Mouse (Mus musculus) left cerebral cortex, postnatal 14 days (tissue): Measurements from ENCODE around the gene Slc4a2. TPM values are rescaled to one million over a fixed set of nuclear protein-coding genes. Genes with fewer than 3 reads are reported as not detected.

ENCODE experiments used
- DNase-seq, 2 experiments: peaks; one replicate each; pipeline ENCODE4 v3.0.0; 2021 to 2022; ENCODE audit warnings: low spot score in 2 of 2, mixed read lengths in 1 of 2
- intact Hi-C: fragments of 180-260 bp; cut with DNase I; formaldehyde crosslinking; loops from one replicate; pipeline ENCODE4 v1.15.1; 2025
- total RNA-seq, 2 experiments: library from RNA; stranded (reverse); gene quantifications; 2 replicates each; pipeline ENCODE4 v1.2.3; 2021

Gene Slc4a2
- total RNA-seq, 2 experiments from 2014 or later: 26.8 to 31.9 TPM

GRCm38 (mm10) chr5:24452030-24452690, 28.5 kb downstream of the Slc4a2 start, which contains the start of gene Agap3:
TSS of gene Agap3 (plus strand) at chr5:24452177.
- intact Hi-C loops: no loop called here
- peak in 1 of 2 experiments; percentile 32 for DNase-seq

- intact Hi-C loops: no loop called here
- DNase-seq: peak in 1 of 2 experiments; percentile 32
These were observed 29.1 kb downstream of the Slc4a2 start for GRCm38 (mm10) chr5:24452691-24453233.

DNA sequence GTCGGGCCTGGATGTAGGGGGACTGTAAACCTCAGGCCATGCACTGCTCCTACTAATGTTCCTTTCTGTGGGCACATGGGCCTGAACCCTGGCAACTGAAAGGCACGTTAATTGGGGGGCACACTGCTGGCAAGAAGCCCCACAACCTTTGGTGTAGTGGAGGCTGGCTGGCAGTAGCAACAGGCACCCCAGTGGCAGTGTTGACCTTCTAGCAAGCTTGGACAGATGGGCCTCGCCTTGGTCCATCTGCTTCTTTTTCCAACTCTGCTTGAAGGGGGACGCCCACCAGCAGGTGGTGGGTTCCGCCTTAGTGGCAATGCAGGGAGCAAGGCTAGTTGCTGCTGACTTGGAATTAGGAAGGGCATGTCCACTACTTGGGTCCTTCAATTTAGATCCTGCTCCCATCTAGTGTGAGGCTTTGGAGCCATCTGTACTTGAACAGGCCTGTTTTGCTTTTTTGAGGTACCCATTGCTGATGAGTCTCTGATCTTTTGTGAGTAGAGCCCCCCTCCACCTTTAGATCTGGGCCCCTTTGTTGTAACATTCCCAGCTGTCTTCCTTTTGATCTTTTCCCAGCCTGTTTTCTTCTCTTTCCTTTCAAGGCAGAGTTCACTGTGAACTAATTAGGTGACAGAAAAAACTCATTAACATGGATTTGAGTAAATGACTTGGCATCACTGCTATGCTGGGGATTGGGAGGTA, 29.8 kb downstream of the Slc4a2 start:
- intact Hi-C loops: no loop called here
- peak in 1 of 2 experiments; percentile 26 for DNase-seq

DNA sequence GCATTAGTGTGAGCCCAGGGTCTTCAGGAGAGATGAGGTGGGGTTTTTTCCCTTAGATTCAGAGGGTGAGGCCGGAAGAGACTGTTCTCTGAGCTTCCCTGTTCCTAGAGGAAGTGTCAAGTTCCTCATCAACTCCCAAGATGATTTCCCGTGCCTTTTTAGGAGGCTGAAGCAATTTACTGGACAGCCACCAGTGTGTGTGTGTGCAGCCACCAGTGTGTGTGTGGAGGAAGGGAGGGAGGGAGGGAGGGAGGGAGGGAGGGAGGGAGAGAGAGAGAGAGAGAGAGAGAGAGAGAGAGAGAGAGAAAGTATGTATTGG, 30.3 kb downstream of the Slc4a2 start:
- intact Hi-C loops: no loop called here
- no peak for DNase-seq

DNA sequence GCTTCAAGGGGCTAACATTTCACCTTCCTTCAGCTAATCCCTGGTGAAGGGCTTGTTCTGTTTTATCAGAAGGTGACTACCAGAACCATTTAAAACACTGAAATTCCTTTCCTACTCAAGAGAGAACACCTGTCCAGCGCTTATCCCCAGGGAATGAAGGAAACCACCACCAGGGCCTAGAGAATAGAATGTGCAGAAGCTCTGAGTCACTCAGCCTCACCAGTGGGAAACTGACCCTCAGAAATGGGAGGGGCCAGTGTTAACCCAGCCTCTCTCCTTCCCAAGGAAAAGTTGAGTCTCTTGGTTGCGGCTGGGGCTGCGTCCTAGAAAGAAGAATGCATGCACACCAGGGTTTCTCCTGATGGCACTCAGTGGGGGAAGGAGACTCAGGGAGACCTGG, 31.4 kb downstream of the Slc4a2 start:
- intact Hi-C loops: no loop called here
- no peak for DNase-seq

DNA sequence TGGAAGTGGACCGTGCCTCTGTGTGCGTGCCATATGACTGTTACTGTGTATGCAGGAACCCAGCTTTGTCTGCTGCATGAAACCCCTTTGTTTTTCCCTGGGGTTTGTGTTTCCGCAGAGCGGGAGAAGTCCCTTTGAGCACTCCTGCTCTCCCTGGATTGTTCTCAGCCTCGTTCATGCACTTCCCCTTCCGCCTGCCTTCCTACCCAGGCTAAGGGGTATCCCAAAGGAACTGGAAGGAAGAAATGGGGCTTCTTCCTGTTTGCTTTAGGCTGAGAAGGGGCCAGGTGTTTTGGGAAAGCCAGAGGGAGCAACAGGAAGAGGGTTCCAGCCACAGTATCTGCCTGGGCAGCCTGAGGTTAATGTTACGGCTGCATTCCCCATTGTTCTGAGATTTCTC, 32.0 kb downstream of the Slc4a2 start:
- intact Hi-C loops: no loop called here

DNA sequence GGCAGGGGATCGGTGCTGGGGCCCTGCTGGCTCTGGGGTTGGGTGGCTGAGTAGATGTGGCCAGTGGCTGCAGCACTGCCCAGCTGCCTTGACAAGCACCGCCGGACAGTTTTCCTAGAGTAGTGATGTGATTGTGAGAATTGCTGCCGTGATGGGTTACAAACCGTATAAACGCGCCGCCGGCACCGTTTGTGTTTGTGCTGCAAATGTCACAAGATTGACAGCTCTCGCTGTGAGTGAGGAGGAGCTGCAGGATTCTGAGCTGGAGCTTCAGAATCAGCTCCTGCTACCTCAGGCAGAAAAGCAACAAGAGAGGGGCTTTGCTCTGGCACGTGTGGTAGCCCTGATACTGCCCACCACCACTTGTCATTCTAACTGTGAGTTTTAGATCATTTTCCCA, 43.1 kb downstream of the Slc4a2 start:
- DNase-seq: no peak
- intact Hi-C loops: no loop called here

More for the DNA sequence above, 32.0 kb downstream of the Slc4a2 start:
- no peak for DNase-seq

- DNase-seq: peak; percentile 66 to 83
- intact Hi-C loops: loop anchor here (1.0 kb wide), 1 partner anchor 54 kb away; no protein-coding TSS in a partner anchor
These were observed 47.0 kb downstream of the Slc4a2 start for GRCm38 (mm10) chr5:24470600-24470999.

DNA sequence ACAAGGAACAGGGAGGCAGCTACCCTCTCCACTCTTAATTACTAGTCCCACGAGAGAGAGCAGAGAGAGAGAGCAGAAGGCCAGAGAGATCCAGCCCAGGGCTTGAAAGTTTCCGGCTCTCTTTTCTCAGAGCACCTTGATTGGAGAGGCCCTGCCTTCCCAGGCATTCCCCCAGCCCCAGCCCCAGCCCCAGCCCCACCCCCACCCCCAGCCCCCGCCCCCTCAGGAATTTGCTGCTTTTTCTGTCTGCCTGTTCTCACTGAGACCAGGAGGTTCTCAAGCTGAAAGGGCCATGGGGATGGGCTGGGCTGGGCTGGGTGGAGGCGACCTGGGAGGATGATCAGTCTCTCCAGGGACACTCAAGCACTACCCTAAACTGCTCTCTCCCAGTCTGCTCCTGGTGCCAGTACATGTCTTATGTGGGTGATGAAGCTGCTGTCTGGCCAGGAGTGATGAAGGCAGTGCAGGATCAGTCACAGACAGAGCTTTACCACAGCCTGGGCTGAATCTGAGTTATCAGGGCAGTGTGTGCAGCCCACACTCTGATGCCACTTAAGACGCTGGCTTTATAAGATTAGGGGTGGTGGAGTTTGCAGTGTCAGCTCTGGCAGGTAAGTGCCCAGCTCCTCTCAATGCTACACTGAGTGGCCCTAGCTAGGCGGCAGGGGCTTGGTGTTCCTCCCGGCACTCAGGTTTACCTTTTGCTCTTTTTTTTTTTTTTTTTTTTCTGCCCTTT, 49.4 kb downstream of the Slc4a2 start:
- DNase-seq: no peak
- intact Hi-C loops: no loop called here

DNA sequence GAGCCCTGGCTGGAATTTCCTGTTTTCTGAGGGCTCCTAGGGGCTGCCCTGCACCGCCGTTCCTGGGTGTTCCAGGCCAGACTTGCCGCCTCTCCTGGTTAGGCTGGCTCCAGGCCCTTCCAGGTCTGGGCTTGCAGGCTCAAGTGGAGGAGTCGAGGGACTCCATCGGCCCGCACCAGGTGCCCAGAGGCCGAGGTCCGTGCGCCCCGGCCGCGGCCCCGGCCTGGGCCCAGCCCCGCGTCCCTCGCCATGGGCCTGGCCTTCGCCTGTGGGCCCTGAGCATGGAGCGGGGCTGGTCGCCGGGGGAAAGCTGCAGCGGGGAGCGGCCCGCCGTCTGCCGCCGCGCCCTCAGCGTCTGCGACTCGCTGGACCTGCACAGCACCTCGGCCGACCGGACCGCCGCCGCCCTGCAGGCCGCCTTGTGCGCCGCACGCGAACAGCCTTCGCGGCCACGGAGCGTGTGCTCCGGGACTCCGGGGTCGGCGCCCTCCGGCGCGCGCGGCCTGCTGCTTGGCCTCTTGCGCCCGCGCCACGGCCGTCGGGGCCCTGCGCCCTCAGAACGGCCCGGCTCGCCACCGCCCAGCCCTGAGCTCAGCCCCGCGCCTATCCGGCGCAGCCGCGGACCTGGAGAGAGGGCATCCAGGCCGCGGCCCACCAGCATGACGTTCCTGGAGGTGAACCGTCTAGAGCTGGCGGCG, 50.5 kb downstream of the Slc4a2 start:
- DNase-seq: no peak
- intact Hi-C loops: no loop called here

GRCm38 (mm10) chr5:24474723-24475261, 51.2 kb downstream of the Slc4a2 start:
- intact Hi-C loops: no loop called here
- DNase-seq: peak; percentile 63 to 75

DNA sequence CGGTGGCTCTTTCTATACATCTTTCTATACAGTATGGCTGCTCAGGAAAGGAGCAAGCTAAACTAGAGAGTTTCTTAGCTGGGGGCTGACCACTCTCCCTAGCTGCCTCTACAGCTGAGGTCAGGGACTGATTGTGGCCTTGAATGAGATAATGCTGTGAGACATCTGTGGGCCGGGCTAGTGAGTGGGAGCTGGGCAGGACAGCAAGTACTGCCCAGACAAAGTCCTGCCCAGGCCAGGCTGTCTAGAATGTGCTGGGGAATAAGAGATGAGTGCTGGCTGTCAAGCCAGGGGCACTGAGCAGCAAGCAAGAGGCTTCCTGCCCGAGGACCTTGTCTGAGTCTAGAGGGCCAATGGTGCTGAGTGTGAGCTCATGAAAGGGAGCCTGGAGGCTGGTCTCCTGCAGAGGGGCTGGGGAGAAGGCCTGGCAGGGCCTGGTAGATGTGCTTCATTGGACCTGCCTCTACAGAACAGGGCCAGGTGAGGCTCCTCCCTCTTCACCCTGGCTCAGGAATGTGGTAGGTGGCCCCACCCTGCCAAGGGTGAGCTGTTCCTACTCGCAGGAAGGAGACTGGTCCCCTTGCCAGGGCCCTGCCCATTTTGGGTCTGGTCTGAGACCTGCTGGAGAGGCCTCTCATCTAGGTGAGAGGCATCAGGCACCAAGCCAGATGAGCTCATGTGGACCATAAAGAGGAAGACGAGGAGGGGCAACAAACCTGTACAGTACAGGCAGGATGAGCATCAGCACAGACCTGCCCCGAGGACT, 52.0 kb downstream of the Slc4a2 start:
- intact Hi-C loops: no loop called here
- DNase-seq: no peak

- DNase-seq: no peak
- intact Hi-C loops: no loop called here
These were observed 54.3 kb downstream of the Slc4a2 start for GRCm38 (mm10) chr5:24477909-24478308.

DNA sequence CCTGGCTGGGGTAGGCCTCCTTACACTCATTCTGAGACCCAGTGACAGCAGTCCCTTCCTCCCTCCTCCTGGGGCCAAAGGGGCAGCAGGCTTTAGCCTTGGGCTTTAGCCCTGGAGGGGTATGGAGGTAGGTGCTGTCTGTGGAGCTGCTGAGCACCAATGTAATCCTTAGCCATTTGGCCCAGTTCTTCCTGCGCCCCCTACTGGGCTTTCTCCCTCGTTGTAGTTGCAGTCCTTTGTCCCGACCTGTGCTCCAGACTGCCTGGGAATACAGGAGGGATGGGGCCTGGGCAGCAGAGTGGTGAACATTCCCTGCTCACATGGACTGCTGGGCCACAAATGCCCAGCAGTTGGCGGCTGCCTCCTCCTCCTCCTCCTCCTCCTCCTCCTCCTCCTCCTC, 58.0 kb downstream of the Slc4a2 start:
- intact Hi-C loops: loop anchor here (2.0 to 5.0 kb wide), 2 partner anchors 49 to 116 kb away; no protein-coding TSS in a partner anchor
- peak; percentile 63 to 72 for DNase-seq

DNA sequence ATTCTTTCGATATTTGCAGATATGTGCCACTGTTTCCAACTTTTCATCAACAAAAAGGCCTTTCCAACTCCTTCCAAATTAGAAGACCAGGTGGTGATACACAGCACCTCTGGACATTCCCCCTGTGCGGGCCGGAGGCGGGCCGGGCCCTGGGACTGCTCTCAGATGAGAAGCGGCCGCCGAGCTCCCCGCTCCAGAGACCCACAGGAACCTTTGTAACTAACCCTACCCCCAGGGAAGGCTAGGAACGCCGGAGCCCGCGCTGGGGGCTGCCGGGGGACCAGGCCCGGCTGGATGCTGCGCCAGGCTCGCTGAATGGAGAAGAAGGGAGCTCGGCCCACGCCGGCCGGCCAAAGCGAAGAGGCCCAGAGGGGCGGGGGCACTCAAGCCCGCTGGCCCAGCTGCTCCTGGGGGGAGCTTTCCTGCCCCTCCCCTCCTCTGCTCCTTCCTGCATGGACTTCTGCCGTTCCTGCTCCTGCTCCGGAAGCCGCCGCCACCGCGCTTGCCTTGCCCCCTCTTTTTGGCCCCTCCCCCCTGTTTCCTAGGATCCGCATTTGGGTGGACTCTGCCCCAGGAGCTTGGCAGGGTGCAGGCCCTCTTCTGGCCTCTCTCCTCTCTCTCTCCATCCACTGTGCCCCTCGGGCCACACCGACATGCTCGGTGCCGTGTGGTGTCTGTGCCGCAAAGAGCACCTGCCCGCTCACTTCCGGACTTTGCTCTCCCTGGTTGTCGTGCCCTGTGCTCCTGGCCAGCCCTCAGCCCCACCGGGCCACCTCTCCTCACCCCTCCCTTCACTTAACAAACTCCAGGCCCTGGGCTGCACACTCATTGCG, 58.8 kb downstream of the Slc4a2 start:
- DNase-seq: no peak
- intact Hi-C loops: loop anchor here (2.0 to 5.0 kb wide), 2 partner anchors 48 to 115 kb away; no protein-coding TSS in a partner anchor

DNA sequence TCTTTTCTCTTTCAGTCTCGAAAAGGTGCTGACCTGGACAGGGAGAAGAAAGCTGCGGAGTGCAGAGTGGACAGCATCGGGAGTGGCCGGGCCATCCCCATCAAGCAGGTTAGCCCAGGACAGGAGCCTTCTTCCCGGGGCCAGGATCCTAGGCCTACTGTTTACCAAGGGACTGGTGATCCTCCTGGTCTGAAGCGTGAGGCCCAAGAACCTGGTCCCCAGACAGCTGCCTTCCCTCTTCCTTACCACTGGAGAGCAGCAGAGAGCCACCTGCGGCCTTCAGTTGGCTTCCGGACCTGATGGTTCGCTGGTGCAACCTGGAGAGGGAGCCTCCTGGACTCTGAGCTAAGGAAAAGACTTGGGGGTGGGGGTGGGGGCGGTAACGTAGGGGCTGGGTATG, 59.7 kb downstream of the Slc4a2 start:
- intact Hi-C loops: loop anchor here (2.0 to 5.0 kb wide), 2 partner anchors 47 to 114 kb away; no protein-coding TSS in a partner anchor
- DNase-seq: peak; percentile 72 to 82

GRCm38 (mm10) chr5:24484963-24485362, 61.3 kb downstream of the Slc4a2 start:
- no peak for DNase-seq
- intact Hi-C loops: loop anchor here (5.0 kb wide), 1 partner anchor 112 kb away; no protein-coding TSS in a partner anchor
